10 mouse cellular contexts compared by ENCODE assay signal in genomic region chr12:8935349-8935748, GRCm38 (mm10). TPM values are rescaled to one million over a fixed set of nuclear protein-coding genes. Genes with fewer than 3 reads are reported as not detected.
DNase-seq lines count a peak whose midpoint lies in the region; ATAC-seq and TF ChIP-seq lines count a peak whose summit lies in the region.
"Had no signal": no experiment of that assay in that cellular context is flagged by ENCODE, and none has a peak within 500 bp of the region (broad histone marks: within the 10 kb centered on the region; RNA-seq: fewer than 3 reads in every experiment).

No protein-coding gene starts in this region.

- no peak overlapping the region for H3K9ac ChIP-seq in hindbrain, embryonic 13.5 days

- ATAC-seq in hindbrain, embryonic 13.5 days (ENCODE audit: low FRiP score), result no peak
- ATAC-seq: forebrain, embryonic 14.5 days; hindbrain, postnatal 0 days had no signal

- WGBS in cerebellum, adult 2 months, result 59% methylated on average over 5 of the region's 5 CpGs
- WGBS in hindbrain, embryonic 13.5 days, result 76% methylated on average over 5 of the region's 5 CpGs

- H3K9me3 ChIP-seq in hindbrain, embryonic 13.5 days, result no peaks in the 10 kb centered on the region

- intact Hi-C loops in gastrocnemius, adult 2 months (cut with DNase I), result no loop called here

- H3K27ac ChIP-seq in gastrocnemius, adult 2 months, result peak overlapping the region; percentile 57
- no peak overlapping the region for H3K27ac ChIP-seq in cerebellum, adult 2 months (ENCODE audit: insufficient read depth, low read length)
- H3K27ac ChIP-seq in hindbrain, embryonic 13.5 days, result no peak overlapping the region
- H3K27ac ChIP-seq: hindbrain, postnatal 0 days had no signal

- no peaks in the 10 kb centered on the region for H3K27me3 ChIP-seq in cerebellum, adult 2 months (ENCODE audit: control insufficient read depth, insufficient read depth, low read length)
- no peaks in the 10 kb centered on the region for H3K27me3 ChIP-seq in hindbrain, embryonic 13.5 days

- TF ChIP-seq POLR2A in cerebellum, adult 2 months (IDR thresholded peaks at IDR 0.05; ENCODE audit: borderline replicate concordance, insufficient read depth, low read length), result no peak

- H3K4me3 ChIP-seq in gastrocnemius, adult 2 months, result no peak overlapping the region
- H3K4me3 ChIP-seq in cerebellum, adult 2 months (replicated peaks; ENCODE audit: insufficient read depth, low read depth, low read length), result no peak overlapping the region
- H3K4me3 ChIP-seq in hindbrain, embryonic 13.5 days, result no peak overlapping the region

- peaks cover 59% of the 10 kb centered on the region for H3K36me3 ChIP-seq in hindbrain, embryonic 13.5 days

- DNase-seq in gastrocnemius, adult 2 months, result peak; percentile 59
- no peak for DNase-seq in gastrocnemius, postnatal 25 days
- DNase-seq in urinary bladder, postnatal 36 days (ENCODE audit: low spot score in 2 of 2), result peak; percentile 48 to 53
- no peak for DNase-seq in urinary bladder, postnatal 25 days (ENCODE audit: low spot score)
- DNase-seq in kidney, adult 9 months, result peak; percentile 91
- no peak for DNase-seq in cerebellum, adult 2 months
- no peak for DNase-seq in layer of hippocampus, adult 11-12 months (ENCODE audit: low spot score)

- peaks cover 6% of the 10 kb centered on the region; the same call in 1 of the 2 replicates for H3K4me1 ChIP-seq in cerebellum, adult 2 months (ENCODE audit: control insufficient read depth, insufficient read depth, low read length)
- peaks cover 9% of the 10 kb centered on the region for H3K4me1 ChIP-seq in hindbrain, embryonic 13.5 days (replicated peaks)

- no peak overlapping the region for H3K4me2 ChIP-seq in hindbrain, embryonic 13.5 days

- TF ChIP-seq CTCF in gastrocnemius, adult 2 months (IDR thresholded peaks at IDR 0.05), result no peak
- no peak for TF ChIP-seq CTCF in cerebellum, adult 2 months (IDR thresholded peaks at IDR 0.05; ENCODE audit: borderline replicate concordance, insufficient read depth, low read depth, low read length)

RNA-seq across cellular contexts. Expression of gene Matn3, which starts 12.4 kb away (rescaled TPM):
- under 1 TPM in 1 of 2 experiments, not detected in 1; 0.36 TPM for total RNA-seq in gastrocnemius, adult 2 months (2021)
- total RNA-seq in gastrocnemius, postnatal 25 days (2021), result under 1 TPM in 1 of 2 experiments, not detected in 1; 0.56 TPM
- not detected in 2 replicates for polyA plus RNA-seq in cerebellum, adult 2 months (2012; rRNA removed)
- 0.22 and 0.71 TPM in 2 replicates for polyA plus RNA-seq in hindbrain, embryonic 13.5 days (2015; fragmentation: Nextera tagmentation; extraction: Ambion mirVana)

RNA-seq across cellular contexts. Expression of gene Laptm4a, which starts 13.9 kb away (rescaled TPM):
- total RNA-seq in gastrocnemius, adult 2 months (2021), result 100 to 1,000 TPM; 195 to 263 TPM
- 100 to 1,000 TPM; 222 to 266 TPM for total RNA-seq in gastrocnemius, postnatal 25 days (2021)
- 258 and 268 TPM in 2 replicates for polyA plus RNA-seq in cerebellum, adult 2 months (2012; rRNA removed)
- 229 and 244 TPM in 2 replicates for polyA plus RNA-seq in hindbrain, embryonic 13.5 days (2015; fragmentation: Nextera tagmentation; extraction: Ambion mirVana)

RNA-seq across cellular contexts. Expression of gene Wdr35, which starts 38.3 kb away (rescaled TPM):
- 10 to 100 TPM in 1 of 2 experiments, 1 to 10 TPM in 1; 8.8 to 11.8 TPM for total RNA-seq in gastrocnemius, adult 2 months (2021)
- 1 to 10 TPM; 9.2 to 9.7 TPM for total RNA-seq in gastrocnemius, postnatal 25 days (2021)
- polyA plus RNA-seq in cerebellum, adult 2 months (2012; rRNA removed), result 14.4 and 15.1 TPM in 2 replicates
- polyA plus RNA-seq in hindbrain, embryonic 13.5 days (2015; fragmentation: Nextera tagmentation; extraction: Ambion mirVana), result 19.4 and 20.5 TPM in 2 replicates

Comparison
In these comparisons a context has a peak if more than half of its experiments do, and no peak if none do; other contexts are left out.
1. DNase-seq: peak in gastrocnemius, adult 2 months (single experiment), urinary bladder, postnatal 36 days (2 of 2) and kidney, adult 9 months (single experiment); none in gastrocnemius, postnatal 25 days (single experiment), urinary bladder, postnatal 25 days (single experiment), cerebellum, adult 2 months (0 of 2) and layer of hippocampus, adult 11-12 months (single experiment).